Mouse (Mus musculus): ENCODE data around the gene Traf3.

DNA sequence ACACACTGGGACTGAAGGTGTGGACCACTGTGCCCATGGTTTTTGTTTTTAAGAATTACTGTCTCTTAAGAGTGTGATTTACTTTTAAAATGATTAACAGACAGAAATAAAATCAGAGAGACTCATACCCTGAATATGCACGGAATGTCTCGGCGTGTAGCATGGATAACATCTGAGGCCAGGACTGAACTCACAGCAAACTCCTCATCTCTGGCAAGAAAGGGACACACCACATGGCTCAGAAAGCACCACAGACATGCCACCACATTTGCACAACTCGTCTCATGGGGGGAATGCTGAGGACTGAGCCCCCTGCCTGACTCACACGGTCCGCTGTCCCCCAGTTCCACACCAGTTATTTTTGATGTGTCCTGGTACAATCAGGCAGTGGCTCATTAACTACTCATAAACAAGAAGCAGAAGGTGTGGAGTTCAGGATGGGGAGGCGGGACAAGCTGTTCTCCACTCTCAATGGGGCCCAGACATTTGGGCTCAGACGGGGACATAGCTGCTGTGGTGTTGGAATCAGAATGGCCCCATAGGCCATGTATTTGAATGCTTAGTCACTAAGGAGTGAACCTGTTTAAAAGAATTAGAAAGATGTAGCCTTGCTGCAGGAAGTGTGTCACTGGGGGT is 137.7 kb downstream of the Traf3 start:
- TF ChIP-seq CTCF (conservative IDR thresholded peaks at IDR 0.05; ENCODE audit: low read length): no peak
- TF ChIP-seq NANOG (IDR thresholded peaks at IDR 0.05; ENCODE audit: borderline replicate concordance, low read length): no peak
- TF ChIP-seq POU5F1 (IDR thresholded peaks at IDR 0.05; ENCODE audit: borderline replicate concordance, low read length): no peak

All from E14TG2a.4 (cell line).